Mouse (Mus musculus) myocyte (in vitro differentiated cells): ENCODE results near the gene Hist1h2bm.

Experiments used
- MAX ChIP-seq: IDR thresholded peaks from one replicate; pipeline ENCODE4 v1.6.1; 2011; ENCODE audit warnings: low read depth, mild to moderate bottlenecking, control low read depth
- MYOD1 ChIP-seq, 3 experiments: IDR thresholded peaks; one replicate each; pipeline ENCODE4 v1.6.1; 2011; ENCODE audit warnings: control low read depth in 2 of 3, low read depth in 2 of 3, mild to moderate bottlenecking in 2 of 3, moderate library complexity in 1 of 3; ENCODE audit not compliant: insufficient read length in 2 of 3, control insufficient read depth in 1 of 3
- POLR2A ChIP-seq: IDR thresholded peaks from one replicate; pipeline ENCODE4 v1.6.1; 2011; ENCODE audit warnings: low read depth, mild to moderate bottlenecking, control low read depth, moderate library complexity; ENCODE audit not compliant: insufficient read length
- POLR2AphosphoS2 ChIP-seq: IDR thresholded peaks from one replicate; pipeline ENCODE4 v1.6.1; 2011; ENCODE audit warnings: low read depth, control low read depth; ENCODE audit not compliant: insufficient read length
- REST ChIP-seq: IDR thresholded peaks from one replicate; pipeline ENCODE4 v1.6.1; 2011; ENCODE audit warnings: mild to moderate bottlenecking, control low read depth, moderate library complexity; ENCODE audit not compliant: insufficient read depth, insufficient read length
- TCF12 ChIP-seq: IDR thresholded peaks from one replicate; pipeline ENCODE4 v1.6.1; 2011; ENCODE audit warnings: mild to moderate bottlenecking, control low read depth; ENCODE audit not compliant: poor library complexity, insufficient read depth, severe bottlenecking
- TCF3 ChIP-seq: IDR thresholded peaks from one replicate; pipeline ENCODE4 v1.6.1; 2011; ENCODE audit warnings: low read depth, control low read depth; ENCODE audit not compliant: insufficient read length
- USF1 ChIP-seq: IDR thresholded peaks from one replicate; pipeline ENCODE4 v1.6.1; 2011; ENCODE audit warnings: low read depth, mild to moderate bottlenecking, control low read depth, moderate library complexity

GRCm38 (mm10) chr13:21752356-21752755 lies 30.5 kb downstream of the Hist1h2bm start:
- TF ChIP-seq MYOD1 (IDR thresholded peaks at IDR 0.05; ENCODE audit: control insufficient read depth in 1 of 3, insufficient read length in 2 of 3, low read depth in 2 of 3) = no peak
- no peak for TF ChIP-seq TCF12
- TF ChIP-seq MAX = no peak
- TF ChIP-seq TCF3 = no peak
- no peak for TF ChIP-seq POLR2A
- TF ChIP-seq REST = no peak
- TF ChIP-seq POLR2AphosphoS2 = no peak
- no peak for TF ChIP-seq USF1
